Mouse (Mus musculus): Measurements from ENCODE around the gene Rpp21. TPM values are rescaled to one million over a fixed set of nuclear protein-coding genes. Genes with fewer than 3 reads are reported as not detected.

Gene Rpp21
- polyA plus RNA-seq (2015; fragmentation: Nextera tagmentation; extraction: Ambion mirVana): 171 and 174 TPM in 2 replicates

GRCm38 (mm10) chr17:36257969-36258368, at the start of gene Rpp21:
Rpp21 (minus strand) TSS chr17:36258069.

GRCm38 (mm10) chr17:36286390-36286789, 28.5 kb upstream of the Rpp21 start, which contains the start of gene H2-M10.2:
H2-M10.2 (minus strand) TSS chr17:36286490.

DNA sequence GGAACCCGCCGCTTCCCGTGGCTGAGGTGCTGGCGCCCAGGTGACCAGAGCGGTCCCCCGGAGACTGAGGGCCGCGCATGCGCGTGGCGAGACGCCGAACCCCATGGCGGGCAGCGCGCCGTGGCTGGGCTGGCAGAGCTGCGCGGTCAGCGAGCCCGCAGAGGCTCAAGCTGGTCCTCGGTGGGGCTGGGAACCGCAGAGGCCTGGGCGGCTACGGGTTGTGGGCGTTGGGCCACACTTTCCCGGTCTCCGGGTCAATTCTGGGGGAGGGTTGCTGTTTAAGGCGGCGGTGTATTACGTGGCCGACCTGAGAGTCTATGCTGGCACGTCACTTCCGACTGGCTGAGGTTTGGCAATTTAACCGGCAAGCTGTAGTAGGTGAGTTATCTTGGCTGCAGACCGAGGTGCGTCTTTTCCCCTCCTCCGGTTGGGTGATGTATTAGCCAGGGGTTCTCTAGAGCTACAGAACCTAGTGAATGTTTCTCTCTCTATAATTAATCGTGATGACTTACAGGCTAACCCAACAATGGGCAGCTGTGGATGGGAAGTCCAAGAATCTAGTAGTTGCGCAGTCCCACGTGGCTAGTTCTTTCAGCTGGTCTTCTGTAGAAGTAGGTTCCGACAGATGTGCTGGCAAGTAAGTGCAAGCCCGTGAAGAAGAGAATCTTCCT, 13.9 kb upstream of the Rpp21 start, which contains the start of gene Trim39:
Trim39 (minus strand) TSS at position 662 of the 671 bp plus-strand sequence.

Other genes starting within 250 kb of the Rpp21 start
- 9.3 and 11.4 TPM in 2 replicates for gene H2-T24, start 237.5 kb downstream of the Rpp21 start, polyA plus RNA-seq (2015; fragmentation: Nextera tagmentation; extraction: Ambion mirVana)
- gene H2-T23, start 225.2 kb downstream of the Rpp21 start, polyA plus RNA-seq (2015; fragmentation: Nextera tagmentation; extraction: Ambion mirVana): 10.9 and 11.1 TPM in 2 replicates
- gene H2-T22, start 215.3 kb downstream of the Rpp21 start, polyA plus RNA-seq (2015; fragmentation: Nextera tagmentation; extraction: Ambion mirVana): 10.3 and 10.9 TPM in 2 replicates
- not detected in 2 replicates for gene Gm6034, start 215.1 kb downstream of the Rpp21 start, polyA plus RNA-seq (2015; fragmentation: Nextera tagmentation; extraction: Ambion mirVana)
- not detected in 2 replicates for gene Gm11127, start 199.7 kb downstream of the Rpp21 start, polyA plus RNA-seq (2015; fragmentation: Nextera tagmentation; extraction: Ambion mirVana)
- gene Gm19684, start 136.4 kb downstream of the Rpp21 start, polyA plus RNA-seq (2015; fragmentation: Nextera tagmentation; extraction: Ambion mirVana): not detected in 2 replicates
- gene Gm7030, start 128.6 kb downstream of the Rpp21 start, polyA plus RNA-seq (2015; fragmentation: Nextera tagmentation; extraction: Ambion mirVana): not detected in 2 replicates
- not detected in 2 replicates for gene Gm8909, start 89.5 kb downstream of the Rpp21 start, polyA plus RNA-seq (2015; fragmentation: Nextera tagmentation; extraction: Ambion mirVana)
- gene H2-T3, start 67.8 kb downstream of the Rpp21 start, polyA plus RNA-seq (2015; fragmentation: Nextera tagmentation; extraction: Ambion mirVana): not detected in 2 replicates
- 14.9 and 15.9 TPM in 2 replicates for gene Trim39, start 14.2 kb upstream of the Rpp21 start, polyA plus RNA-seq (2015; fragmentation: Nextera tagmentation; extraction: Ambion mirVana)
- 0.20 TPM in 1 of 2 replicates, not detected in the other for gene H2-M10.2, start 28.4 kb upstream of the Rpp21 start, polyA plus RNA-seq (2015; fragmentation: Nextera tagmentation; extraction: Ambion mirVana)
- gene H2-M10.1, start 68.1 kb upstream of the Rpp21 start, polyA plus RNA-seq (2015; fragmentation: Nextera tagmentation; extraction: Ambion mirVana): not detected in 2 replicates
- not detected in 2 replicates for gene H2-M10.3, start 110.3 kb upstream of the Rpp21 start, polyA plus RNA-seq (2015; fragmentation: Nextera tagmentation; extraction: Ambion mirVana)
- gene H2-M10.4, start 204.3 kb upstream of the Rpp21 start, polyA plus RNA-seq (2015; fragmentation: Nextera tagmentation; extraction: Ambion mirVana): not detected in 2 replicates

Measured in neural tube, postnatal 0 days (tissue).